Mouse (Mus musculus) neural tube, embryonic 11.5 days (tissue): ENCODE measurements at regions not wholly inside any gene's neighbourhood (a gene's known extent, or its start where the extent isn't known, plus 50 kb on each side); places are given as distances from the start of the nearest gene placed in this dataset.
A peak's percentile ranks its signal among the peaks of the same experiment; 100 is the strongest.

ENCODE experiments used
- ATAC-seq: fragments of 200-750 bp; cut with Nextera tagmentation; 2 replicates; pipeline ENCODE4 v1.8.0; 2017; ENCODE audit warnings: moderate number of reproducible peaks, mild to moderate bottlenecking, moderate TSS enrichment, moderate library complexity; ENCODE audit not compliant: insufficient read depth, low FRiP score, low TSS enrichment
- DNase-seq: peaks from one replicate; pipeline ENCODE4 v3.0.0-alpha.2; 2015; ENCODE audit warnings: low spot score
- H3K27ac ChIP-seq: fragments of 300-500 bp; sonication (generic); 2 replicates; pipeline ENCODE4 v1.5.1; 2014; ENCODE audit warnings: low read depth, mild to moderate bottlenecking, low read length
- H3K27me3 ChIP-seq: fragments of 300-500 bp; sonication (generic); 2 replicates; pipeline ENCODE4 v1.6.1; 2014; ENCODE audit warnings: mild to moderate bottlenecking, low read length, mixed read lengths; ENCODE audit not compliant: control insufficient read depth, insufficient read depth
- H3K36me3 ChIP-seq: fragments of 300-500 bp; sonication (generic); 2 replicates; pipeline ENCODE4 v1.6.1; 2014; ENCODE audit warnings: mild to moderate bottlenecking, low read length, moderate library complexity, mixed read lengths; ENCODE audit not compliant: control insufficient read depth, insufficient read depth
- H3K4me1 ChIP-seq: fragments of 300-500 bp; sonication (generic); 2 replicates; pipeline ENCODE4 v1.6.1; 2014; ENCODE audit warnings: low read length, mixed read lengths; ENCODE audit not compliant: control insufficient read depth, insufficient read depth
- H3K4me2 ChIP-seq: fragments of 300-500 bp; sonication (generic); 2 replicates; pipeline ENCODE4 v1.6.1; 2014; ENCODE audit warnings: low read depth, mild to moderate bottlenecking, moderate library complexity
- H3K4me3 ChIP-seq: fragments of 300-500 bp; sonication (generic); 2 replicates; pipeline ENCODE4 v1.5.1; 2014; ENCODE audit warnings: low read depth, low read length
- H3K9ac ChIP-seq: fragments of 300-500 bp; sonication (generic); 2 replicates; pipeline ENCODE4 v1.6.1; 2014; ENCODE audit warnings: mild to moderate bottlenecking, low read length
- H3K9me3 ChIP-seq: fragments of 300-500 bp; sonication (generic); 2 replicates; pipeline ENCODE4 v1.6.1; 2016; ENCODE audit warnings: low read length; ENCODE audit not compliant: control insufficient read depth
- WGBS: fragments of 180-500 bp; shearing (Covaris S2); extraction: QIAGEN DNeasy Blood & Tissue Kit; methylation state at CpG from one replicate; pipeline ENCODE4 v1.1.7; 2014; 5-methylcytosine and 5-hydroxymethylcytosine counted together

- H3K4me3 ChIP-seq, result peak overlapping the region; percentile 72
- H3K27ac ChIP-seq, result peak overlapping the region; percentile 99
- DNase-seq, result no peak
- ATAC-seq, result no peak
- 0 out of 2 replicates have a peak, but pooled peaks cover 4% of the 10 kb centered on the region for H3K4me1 ChIP-seq
- peak overlapping the region; percentile 70 for H3K4me2 ChIP-seq
- H3K27me3 ChIP-seq, result peaks cover 6% of the 10 kb centered on the region
- H3K9me3 ChIP-seq, result no peaks in the 10 kb centered on the region
- 21% methylated on average over 2 of the region's 2 CpGs for WGBS
- peaks cover 3% of the 10 kb centered on the region for H3K36me3 ChIP-seq
- H3K9ac ChIP-seq, result peak overlapping the region; percentile 98
These were observed 155.6 kb upstream of the Cypt12 start for GRCm38 (mm10) chr3:17792537-17793039.

GRCm38 (mm10) chr3:17793646-17794250, 154.5 kb upstream of the Cypt12 start:
- H3K27ac ChIP-seq, result peak overlapping the region; percentile 99
- peak; percentile 85 for DNase-seq
- peak overlapping the region; percentile 70 for H3K4me2 ChIP-seq
- 0% methylated on average over 24 of the region's 24 CpGs for WGBS
- H3K9me3 ChIP-seq, result no peaks in the 10 kb centered on the region
- peak overlapping the region; percentile 72 for H3K4me3 ChIP-seq
- H3K9ac ChIP-seq, result peak overlapping the region; percentile 98
- 0 out of 2 replicates have a peak, but pooled peaks cover 4% of the 10 kb centered on the region for H3K4me1 ChIP-seq
- H3K36me3 ChIP-seq, result peaks cover 3% of the 10 kb centered on the region
- ATAC-seq, result peak; percentile 60
- peaks cover 6% of the 10 kb centered on the region for H3K27me3 ChIP-seq

- peak overlapping the region; percentile 98 for H3K9ac ChIP-seq
- H3K4me3 ChIP-seq, result peak overlapping the region; percentile 72
- H3K9me3 ChIP-seq, result no peaks in the 10 kb centered on the region
- WGBS, result under 1% methylated on average over 46 of the region's 46 CpGs
- peaks cover 3% of the 10 kb centered on the region for H3K36me3 ChIP-seq
- ATAC-seq (no peak), DNase-seq (peak; percentile 62)
- 0 out of 2 replicates have a peak, but pooled peaks cover 4% of the 10 kb centered on the region for H3K4me1 ChIP-seq
- peaks cover 6% of the 10 kb centered on the region for H3K27me3 ChIP-seq
- peak overlapping the region; percentile 99 for H3K27ac ChIP-seq
- H3K4me2 ChIP-seq, result peak overlapping the region; percentile 70
These were observed 153.8 kb upstream of the Cypt12 start for GRCm38 (mm10) chr3:17794251-17795061.

GRCm38 (mm10) chr3:17795271-17796260, 152.6 kb upstream of the Cypt12 start:
- peaks cover 3% of the 10 kb centered on the region for H3K36me3 ChIP-seq
- ATAC-seq (no peak), DNase-seq (peak; percentile 47)
- H3K4me1 ChIP-seq, result 0 out of 2 replicates have a peak, but pooled peaks cover 4% of the 10 kb centered on the region
- peaks cover 6% of the 10 kb centered on the region for H3K27me3 ChIP-seq
- WGBS, result 2% methylated on average over 24 of the region's 24 CpGs
- no peaks in the 10 kb centered on the region for H3K9me3 ChIP-seq
- H3K4me3 ChIP-seq, result peak overlapping the region; percentile 72
- peak overlapping the region; percentile 98 for H3K9ac ChIP-seq
- H3K27ac ChIP-seq, result peak overlapping the region; percentile 99
- H3K4me2 ChIP-seq, result peak overlapping the region; percentile 70

GRCm38 (mm10) chr3:17796766-17797165, 151.4 kb upstream of the Cypt12 start:
- peak; percentile 13; the same call in 1 of the 2 replicates for ATAC-seq
- 14% methylated on average over 3 of the region's 3 CpGs for WGBS
- Histone ChIP-seq H3K9me3 (no peaks in the 10 kb centered on the region), H3K4me3 (peak overlapping the region; percentile 72), H3K4me1 (0 out of 2 replicates have a peak, but pooled peaks cover 4% of the 10 kb centered on the region), H3K9ac (peak overlapping the region; percentile 98), H3K36me3 (peaks cover 3% of the 10 kb centered on the region), H3K27me3 (peaks cover 6% of the 10 kb centered on the region), H3K27ac (peak overlapping the region; percentile 99), H3K4me2 (peak overlapping the region; percentile 70)
- DNase-seq, result peak; percentile 50

- Histone ChIP-seq H3K27ac (peak overlapping the region; percentile 34; the same call in 1 of the 2 replicates), H3K4me1 (0 out of 2 replicates have a peak, but pooled peaks cover 4% of the 10 kb centered on the region), H3K9ac (no peak overlapping the region), H3K4me2 (peak overlapping the region; percentile 26; the same call in 1 of the 2 replicates), H3K27me3 (peaks cover 6% of the 10 kb centered on the region), H3K9me3 (no peaks in the 10 kb centered on the region), H3K36me3 (peaks cover 3% of the 10 kb centered on the region), H3K4me3 (no peak overlapping the region)
- peak; percentile 11; the same call in 1 of the 2 replicates for ATAC-seq
- WGBS, result 6% methylated on average over 12 of the region's 12 CpGs
- DNase-seq, result peak; percentile 84
These were observed 149.8 kb upstream of the Cypt12 start for GRCm38 (mm10) chr3:17798399-17798798.

- no peak overlapping the region for H3K9ac ChIP-seq
- no peak for ATAC-seq
- H3K9me3 ChIP-seq, result no peaks in the 10 kb centered on the region
- WGBS, result 56% methylated on average over 6 of the region's 6 CpGs
- DNase-seq, result no peak
- H3K4me1 ChIP-seq, result 0 out of 2 replicates have a peak, but pooled peaks cover 4% of the 10 kb centered on the region
- H3K4me2 ChIP-seq, result no peak overlapping the region
- peaks cover 3% of the 10 kb centered on the region for H3K36me3 ChIP-seq
- H3K4me3 ChIP-seq, result no peak overlapping the region
- H3K27ac ChIP-seq, result no peak overlapping the region
- H3K27me3 ChIP-seq, result peaks cover 6% of the 10 kb centered on the region; the same call in 1 of the 2 replicates
These were observed 149.1 kb upstream of the Cypt12 start for GRCm38 (mm10) chr3:17799120-17799519.

- Histone ChIP-seq H3K4me3 (no peak overlapping the region), H3K9me3 (no peaks in the 10 kb centered on the region), H3K9ac (no peak overlapping the region), H3K36me3 (no peaks in the 10 kb centered on the region; the same call in 1 of the 2 replicates), H3K4me2 (no peak overlapping the region), H3K27me3 (0 out of 2 replicates have a peak, but pooled peaks cover 2% of the 10 kb centered on the region), H3K4me1 (0 out of 2 replicates have a peak, but pooled peaks cover 2% of the 10 kb centered on the region), H3K27ac (no peak overlapping the region)
- DNase-seq, result no peak
- no peak for ATAC-seq
- 80% methylated on average over 2 of the region's 2 CpGs for WGBS
These were observed 147.4 kb upstream of the Cypt12 start for GRCm38 (mm10) chr3:17800810-17801209.
